Mouse (Mus musculus): ENCODE measurements around the gene Celf6. TPM values are rescaled to one million over a fixed set of nuclear protein-coding genes. Genes with fewer than 3 reads are reported as not detected.
A peak's percentile ranks its signal among the peaks of the same experiment; 100 is the strongest.

Gene Celf6
- polyA plus RNA-seq, 1 experiment, result 11.7 TPM

- no peak overlapping the region for H3K4me3 ChIP-seq (ENCODE audit: insufficient read depth, low read length)
- no peak overlapping the region for H3K27ac ChIP-seq (ENCODE audit: insufficient read depth, low read length)
- TF ChIP-seq POLR2A (IDR thresholded peaks at IDR 0.05; ENCODE audit: extremely low read depth, insufficient read depth, low read length) (no peak), CTCF (IDR thresholded peaks at IDR 0.05; ENCODE audit: extremely low read depth, insufficient read depth, low read length) (no peak)
These were observed 33.0 kb upstream of the Celf6 start for GRCm38 (mm10) chr9:59544739-59545138.

GRCm38 (mm10) chr9:59547869-59548268, 29.8 kb upstream of the Celf6 start:
- Histone ChIP-seq H3K4me1 (ENCODE audit: control insufficient read depth, insufficient read depth, low read length) (peaks cover 20% of the 10 kb centered on the region), H3K27ac (ENCODE audit: insufficient read depth, low read length) (no peak overlapping the region), H3K4me3 (ENCODE audit: insufficient read depth, low read length) (no peak overlapping the region)
- no peak for TF ChIP-seq CTCF (IDR thresholded peaks at IDR 0.05; ENCODE audit: extremely low read depth, insufficient read depth, low read length)
- no peak for TF ChIP-seq POLR2A (IDR thresholded peaks at IDR 0.05; ENCODE audit: extremely low read depth, insufficient read depth, low read length)

More at GRCm38 (mm10) chr9:59544739-59545138, 33.0 kb upstream of the Celf6 start:
- peaks cover 9% of the 10 kb centered on the region for H3K4me1 ChIP-seq (ENCODE audit: control insufficient read depth, insufficient read depth, low read length)

DNA sequence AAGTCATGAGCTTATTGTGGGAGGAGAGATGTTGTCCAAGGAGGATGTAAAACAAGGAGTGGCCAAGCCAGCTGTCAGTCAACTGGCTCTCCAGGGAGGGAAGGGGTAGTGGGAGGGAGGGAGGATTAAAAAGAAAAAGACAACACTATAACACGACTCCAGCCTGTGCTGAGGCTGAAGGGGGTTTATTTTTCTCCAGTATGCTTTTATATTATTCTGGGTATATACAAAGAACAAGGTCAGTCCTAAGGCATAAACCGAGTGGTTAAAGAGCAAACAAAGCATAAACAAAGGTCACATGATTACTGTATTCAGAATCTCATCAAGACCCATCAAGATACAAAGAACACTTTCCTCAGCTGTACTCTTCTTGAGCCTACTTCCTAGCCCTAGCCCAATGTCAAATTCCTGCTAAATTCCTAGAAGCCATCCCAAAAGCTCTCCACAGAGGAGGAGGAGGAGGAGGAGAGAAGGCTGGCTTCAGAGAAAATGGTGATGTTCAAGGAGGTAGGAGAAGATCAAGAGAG, 28.7 kb upstream of the Celf6 start:
- H3K27ac ChIP-seq (ENCODE audit: insufficient read depth, low read length), result no peak overlapping the region
- no peak overlapping the region for H3K4me3 ChIP-seq (ENCODE audit: insufficient read depth, low read length)
- TF ChIP-seq CTCF (IDR thresholded peaks at IDR 0.05; ENCODE audit: extremely low read depth, insufficient read depth, low read length) (no peak), POLR2A (IDR thresholded peaks at IDR 0.05; ENCODE audit: extremely low read depth, insufficient read depth, low read length) (no peak)
- H3K4me1 ChIP-seq (ENCODE audit: control insufficient read depth, insufficient read depth, low read length), result peaks cover 18% of the 10 kb centered on the region

DNA sequence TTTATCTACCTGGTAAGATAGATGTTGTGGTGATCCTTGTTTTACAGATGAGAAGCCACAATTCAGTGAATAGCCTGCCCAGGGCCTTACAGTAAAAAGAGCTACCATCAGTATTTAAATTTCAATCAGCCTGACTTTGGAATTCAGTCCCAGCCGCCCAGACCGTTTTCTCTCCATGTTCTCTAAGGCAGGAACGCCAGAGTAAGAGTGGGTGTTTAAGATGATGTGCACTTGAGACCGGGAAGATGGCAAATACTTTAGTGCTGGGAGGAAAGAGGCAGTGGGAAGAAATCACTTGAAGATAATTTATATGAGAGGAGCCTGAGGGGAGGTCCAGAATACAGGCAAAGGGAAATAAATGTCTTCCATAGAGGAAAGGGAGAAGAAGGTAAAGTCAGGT, 27.6 kb upstream of the Celf6 start:
- peaks cover 18% of the 10 kb centered on the region for H3K4me1 ChIP-seq (ENCODE audit: control insufficient read depth, insufficient read depth, low read length)
- TF ChIP-seq CTCF (IDR thresholded peaks at IDR 0.05; ENCODE audit: extremely low read depth, insufficient read depth, low read length) (no peak), POLR2A (IDR thresholded peaks at IDR 0.05; ENCODE audit: extremely low read depth, insufficient read depth, low read length) (no peak)
- H3K27ac ChIP-seq (ENCODE audit: insufficient read depth, low read length), result 0 out of 2 replicates have a peak overlapping the region, but pooled peaks have one; percentile 5
- no peak overlapping the region for H3K4me3 ChIP-seq (ENCODE audit: insufficient read depth, low read length)

GRCm38 (mm10) chr9:59551017-59551416, 26.7 kb upstream of the Celf6 start:
- Histone ChIP-seq H3K4me1 (ENCODE audit: control insufficient read depth, insufficient read depth, low read length) (peaks cover 18% of the 10 kb centered on the region), H3K27ac (ENCODE audit: insufficient read depth, low read length) (no peak overlapping the region), H3K4me3 (ENCODE audit: insufficient read depth, low read length) (no peak overlapping the region)
- no peak for TF ChIP-seq CTCF (IDR thresholded peaks at IDR 0.05; ENCODE audit: extremely low read depth, insufficient read depth, low read length)
- TF ChIP-seq POLR2A (IDR thresholded peaks at IDR 0.05; ENCODE audit: extremely low read depth, insufficient read depth, low read length), result no peak

GRCm38 (mm10) chr9:59551620-59552031, 26.1 kb upstream of the Celf6 start:
- no peak overlapping the region for H3K4me3 ChIP-seq (ENCODE audit: insufficient read depth, low read length)
- H3K27ac ChIP-seq (ENCODE audit: insufficient read depth, low read length), result no peak overlapping the region
- TF ChIP-seq POLR2A (IDR thresholded peaks at IDR 0.05; ENCODE audit: extremely low read depth, insufficient read depth, low read length) (no peak), CTCF (IDR thresholded peaks at IDR 0.05; ENCODE audit: extremely low read depth, insufficient read depth, low read length) (no peak)
- H3K4me1 ChIP-seq (ENCODE audit: control insufficient read depth, insufficient read depth, low read length), result peaks cover 18% of the 10 kb centered on the region

GRCm38 (mm10) chr9:59552610-59553009, 25.1 kb upstream of the Celf6 start:
- Histone ChIP-seq H3K4me3 (ENCODE audit: insufficient read depth, low read length) (no peak overlapping the region), H3K27ac (ENCODE audit: insufficient read depth, low read length) (no peak overlapping the region), H3K4me1 (ENCODE audit: control insufficient read depth, insufficient read depth, low read length) (peaks cover 17% of the 10 kb centered on the region)
- no peak for TF ChIP-seq POLR2A (IDR thresholded peaks at IDR 0.05; ENCODE audit: extremely low read depth, insufficient read depth, low read length)
- TF ChIP-seq CTCF (IDR thresholded peaks at IDR 0.05; ENCODE audit: extremely low read depth, insufficient read depth, low read length), result no peak

DNA sequence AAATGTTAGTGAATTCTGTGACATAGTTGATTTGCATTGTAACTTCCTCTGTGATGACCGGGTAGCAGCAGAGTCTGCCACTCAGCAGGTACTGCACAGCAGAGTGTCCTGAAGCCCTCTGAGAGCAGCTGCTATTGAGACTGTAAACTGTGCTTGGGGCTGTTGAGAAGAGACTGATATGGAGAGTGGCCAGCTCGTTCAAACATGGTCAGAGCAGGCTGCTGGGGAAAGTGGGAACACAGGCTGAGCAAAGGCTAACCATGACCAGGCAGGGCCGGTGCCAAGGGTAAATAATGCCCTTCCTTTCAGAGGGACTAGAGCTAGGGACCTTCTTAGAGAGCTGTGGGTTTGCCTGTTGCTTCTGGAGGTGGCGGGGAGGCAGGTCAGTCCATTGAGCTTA, 24.0 kb upstream of the Celf6 start:
- Histone ChIP-seq H3K4me3 (ENCODE audit: insufficient read depth, low read length) (no peak overlapping the region), H3K27ac (ENCODE audit: insufficient read depth, low read length) (no peak overlapping the region), H3K4me1 (ENCODE audit: control insufficient read depth, insufficient read depth, low read length) (peaks cover 17% of the 10 kb centered on the region)
- TF ChIP-seq POLR2A (IDR thresholded peaks at IDR 0.05; ENCODE audit: extremely low read depth, insufficient read depth, low read length) (no peak), CTCF (IDR thresholded peaks at IDR 0.05; ENCODE audit: extremely low read depth, insufficient read depth, low read length) (no peak)

DNA sequence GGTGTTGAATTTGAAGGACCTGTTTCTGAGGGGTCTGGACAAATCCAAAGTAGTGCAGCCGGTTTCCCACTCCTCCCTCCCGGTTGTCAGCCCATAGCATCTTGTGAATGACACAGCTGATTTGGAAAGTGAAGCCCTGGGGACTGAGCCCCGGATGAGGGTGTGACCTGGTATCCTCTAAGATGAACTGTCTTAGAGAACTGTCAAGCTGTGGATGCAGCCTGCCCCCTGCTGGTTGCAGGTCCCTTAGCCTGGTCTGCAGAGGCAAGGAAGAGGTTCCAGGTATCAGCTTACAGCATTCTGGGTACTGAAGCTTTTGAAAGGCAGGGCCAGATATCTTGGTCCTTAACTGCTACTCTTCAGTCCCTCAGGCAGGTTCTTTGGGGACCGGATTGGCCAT, 12.1 kb upstream of the Celf6 start:
- Histone ChIP-seq H3K4me3 (ENCODE audit: insufficient read depth, low read length) (no peak overlapping the region), H3K27ac (ENCODE audit: insufficient read depth, low read length) (no peak overlapping the region), H3K4me1 (ENCODE audit: control insufficient read depth, insufficient read depth, low read length) (peaks cover 2% of the 10 kb centered on the region; the same call in 1 of the 2 replicates)
- TF ChIP-seq CTCF (IDR thresholded peaks at IDR 0.05; ENCODE audit: extremely low read depth, insufficient read depth, low read length), result peak; percentile 82
- TF ChIP-seq POLR2A (IDR thresholded peaks at IDR 0.05; ENCODE audit: extremely low read depth, insufficient read depth, low read length), result no peak

DNA sequence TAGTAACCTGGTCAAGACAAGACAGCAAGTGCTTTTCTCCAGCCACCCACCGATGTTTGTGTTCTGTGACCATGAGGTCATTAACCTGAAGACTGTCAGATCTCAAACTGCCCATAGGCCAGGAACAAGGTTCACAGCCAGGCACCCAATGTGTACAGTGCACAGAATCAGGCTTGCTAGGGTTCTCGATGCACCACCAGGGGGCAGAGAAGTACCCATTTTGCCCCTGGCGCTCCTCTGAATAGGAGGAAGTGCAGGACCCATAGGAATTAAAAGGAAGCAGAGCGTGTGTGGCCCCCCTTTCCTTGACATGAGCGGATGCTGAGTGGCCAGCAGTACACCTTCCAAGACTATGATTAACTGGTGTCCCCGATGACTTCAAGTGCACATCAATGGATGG, 10.6 kb upstream of the Celf6 start:
- no peak overlapping the region for H3K4me3 ChIP-seq (ENCODE audit: insufficient read depth, low read length)
- no peaks in the 10 kb centered on the region for H3K4me1 ChIP-seq (ENCODE audit: control insufficient read depth, insufficient read depth, low read length)
- TF ChIP-seq CTCF (IDR thresholded peaks at IDR 0.05; ENCODE audit: extremely low read depth, insufficient read depth, low read length), result peak; percentile 80
- no peak for TF ChIP-seq POLR2A (IDR thresholded peaks at IDR 0.05; ENCODE audit: extremely low read depth, insufficient read depth, low read length)
- H3K27ac ChIP-seq (ENCODE audit: insufficient read depth, low read length), result no peak overlapping the region

Data from cortical plate, adult 2 months (tissue).